In the genomic region with DNA sequence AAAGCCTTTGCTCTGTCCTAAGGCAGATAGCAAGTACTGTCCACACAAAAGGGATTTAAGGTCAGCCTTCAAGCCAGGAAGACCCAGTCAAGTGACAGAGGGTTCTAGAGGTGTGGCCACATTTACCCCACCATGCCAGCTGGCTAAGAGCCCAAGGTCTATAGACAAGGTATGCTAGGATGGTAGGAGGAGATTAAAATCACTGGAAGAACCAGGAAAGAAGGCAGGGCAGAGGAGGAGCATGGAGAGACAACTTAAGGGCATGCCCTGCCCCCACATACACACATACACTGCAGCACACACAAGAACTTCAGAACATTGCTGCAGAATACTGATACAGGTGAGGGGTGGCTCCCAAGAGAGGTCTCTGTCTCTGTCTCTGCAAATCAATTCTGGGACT, we compare ENCODE assay signal across 20 mouse cellular contexts. TPM values are rescaled to one million over a fixed set of nuclear protein-coding genes. Genes with fewer than 3 reads are reported as not detected.
DNase-seq lines count a peak whose midpoint lies in the region; ATAC-seq and TF ChIP-seq lines count a peak whose summit lies in the region.
"Had no signal": no experiment of that assay in that cellular context is flagged by ENCODE, and none has a peak within 500 bp of the region (broad histone marks: within the 10 kb centered on the region; RNA-seq: fewer than 3 reads in every experiment).

A gene (plus strand): TSS at position 234 of the 400 bp plus-strand sequence.

- intact Hi-C loops in gastrocnemius, adult 2 months (cut with DNase I), result no loop called here

- no peak within 1 kb of the TSS for H3K4me2 ChIP-seq in forebrain, embryonic 13.5 days
- H3K4me2 ChIP-seq in hindbrain, embryonic 12.5 days (replicated peaks), result no peak within 1 kb of the TSS
- H3K4me2 ChIP-seq: embryonic facial prominence, embryonic 13.5 days; hindbrain, embryonic 15.5 days had no signal

- H3K9me3 ChIP-seq in forebrain, embryonic 13.5 days (replicated peaks), result no peaks in the 10 kb centered on the region
- H3K9me3 ChIP-seq in hindbrain, embryonic 12.5 days (replicated peaks), result no peaks in the 10 kb centered on the region
- H3K9me3 ChIP-seq: embryonic facial prominence, embryonic 13.5 days; hindbrain, embryonic 15.5 days had no signal

- H3K4me1 ChIP-seq in brown adipose tissue, adult 24 weeks (ENCODE audit: control insufficient read depth, insufficient read depth, insufficient read length, low read length), result no peaks in the 10 kb centered on the region
- no peaks in the 10 kb centered on the region for H3K4me1 ChIP-seq in forebrain, embryonic 13.5 days
- H3K4me1 ChIP-seq in hindbrain, embryonic 12.5 days, result no peaks in the 10 kb centered on the region
- H3K4me1 ChIP-seq: embryonic facial prominence, embryonic 13.5 days; hindbrain, embryonic 15.5 days had no signal

- H3K4me3 ChIP-seq in gastrocnemius, adult 2 months, result no peak within 1 kb of the TSS
- H3K4me3 ChIP-seq in brown adipose tissue, adult 24 weeks (ENCODE audit: insufficient read depth, low read depth, low read length), result no peak within 1 kb of the TSS
- H3K4me3 ChIP-seq in forebrain, embryonic 13.5 days, result no peak within 1 kb of the TSS
- H3K4me3 ChIP-seq in hindbrain, embryonic 12.5 days, result no peak within 1 kb of the TSS
- H3K4me3 ChIP-seq: embryonic facial prominence, embryonic 13.5 days; hindbrain, embryonic 15.5 days had no signal

- H3K27ac ChIP-seq in gastrocnemius, adult 2 months, result peak within 1 kb of the TSS; percentile 39; the same call in 1 of the 2 replicates
- H3K27ac ChIP-seq in brown adipose tissue, adult 24 weeks (replicated peaks; ENCODE audit: low read depth, low read length), result peak within 1 kb of the TSS; percentile 62
- no peak within 1 kb of the TSS for H3K27ac ChIP-seq in forebrain, embryonic 13.5 days
- no peak within 1 kb of the TSS for H3K27ac ChIP-seq in hindbrain, embryonic 12.5 days
- H3K27ac ChIP-seq: embryonic facial prominence, embryonic 13.5 days; hindbrain, embryonic 15.5 days had no signal

- no peak for TF ChIP-seq CTCF in gastrocnemius, adult 2 months (IDR thresholded peaks at IDR 0.05)

- ATAC-seq in forebrain, embryonic 13.5 days, result no peak
- ATAC-seq in hindbrain, embryonic 12.5 days (ENCODE audit: low FRiP score), result no peak

- H3K9ac ChIP-seq in forebrain, embryonic 13.5 days, result no peak within 1 kb of the TSS
- H3K9ac ChIP-seq in hindbrain, embryonic 12.5 days, result no peak within 1 kb of the TSS
- H3K9ac ChIP-seq: embryonic facial prominence, embryonic 13.5 days; hindbrain, embryonic 15.5 days had no signal

- no peaks in the 10 kb centered on the region for H3K36me3 ChIP-seq in forebrain, embryonic 13.5 days (ENCODE audit: poor library complexity, severe bottlenecking)
- H3K36me3 ChIP-seq in hindbrain, embryonic 12.5 days, result no peaks in the 10 kb centered on the region
- H3K36me3 ChIP-seq: embryonic facial prominence, embryonic 13.5 days; hindbrain, embryonic 15.5 days had no signal

- no peak for DNase-seq in gastrocnemius, adult 2 months
- no peak for DNase-seq in gastrocnemius, adult 8-10 months (ENCODE audit: low spot score in 2 of 2)
- DNase-seq in adipocyte (ENCODE audit: low spot score), result peak; percentile 59
- peak; percentile 27 for DNase-seq in lung, postnatal 10 days
- DNase-seq in kidney, adult 8-10 months, result no peak
- DNase-seq: cerebellum, postnatal 25 days; heart, adult 18-20 months; heart, postnatal 10 days; kidney, adult 11 months; kidney, postnatal 4 days; spleen, adult 18-20 months had no signal

- no peaks in the 10 kb centered on the region for H3K27me3 ChIP-seq in forebrain, embryonic 13.5 days
- H3K27me3 ChIP-seq in hindbrain, embryonic 12.5 days, result no peaks in the 10 kb centered on the region
- H3K27me3 ChIP-seq: embryonic facial prominence, embryonic 13.5 days; hindbrain, embryonic 15.5 days had no signal

RNA-seq across cellular contexts. Expression of the gene that starts here (rescaled TPM):
- under 1 TPM; 0.50 to 0.64 TPM for total RNA-seq in gastrocnemius, adult 2 months (2021)
- 1 to 10 TPM in 2 of 4 experiments, under 1 TPM in 2; 0.34 to 1.2 (median 0.77) TPM for total RNA-seq in gastrocnemius, adult 8-10 months (2022)
- 5.0 and 8.5 TPM in 2 replicates for polyA plus RNA-seq in brown adipose tissue, adult 24 weeks (2012; ENCODE audit: insufficient read depth, insufficient read length, missing spikeins)
- not detected in 2 replicates for polyA plus RNA-seq in forebrain, embryonic 13.5 days (2015; fragmentation: Nextera tagmentation; extraction: Ambion mirVana)
- not detected in 2 replicates for polyA plus RNA-seq in hindbrain, embryonic 12.5 days (2016; fragmentation: Nextera tagmentation; extraction: Ambion mirVana)
- total RNA-seq: left cerebral cortex, adult 18-20 months; megakaryocyte, adult 5-6 weeks; monocyte, adult 5-6 weeks had no signal
- polyA plus RNA-seq: hindbrain, embryonic 15.5 days; neural tube, embryonic 14.5 days had no signal

Comparison
In these comparisons a context has a peak if more than half of its experiments do, and no peak if none do; other contexts are left out.
1. DNase-seq: peak in adipocyte (single experiment) and lung, postnatal 10 days (single experiment); none in gastrocnemius, adult 2 months (single experiment), gastrocnemius, adult 8-10 months (0 of 2) and kidney, adult 8-10 months (0 of 2).
2. H3K27ac ChIP-seq: peak in gastrocnemius, adult 2 months (single experiment) and brown adipose tissue, adult 24 weeks (single experiment); none in forebrain, embryonic 13.5 days (single experiment) and hindbrain, embryonic 12.5 days (single experiment).